Mouse (Mus musculus): Measurements from ENCODE around the gene Ranbp9. TPM values are rescaled to one million over a fixed set of nuclear protein-coding genes. Genes with fewer than 3 reads are reported as not detected.

Gene Ranbp9
- total RNA-seq, 2 experiments from 2014 or later: 40.5 to 45.0 TPM

DNA sequence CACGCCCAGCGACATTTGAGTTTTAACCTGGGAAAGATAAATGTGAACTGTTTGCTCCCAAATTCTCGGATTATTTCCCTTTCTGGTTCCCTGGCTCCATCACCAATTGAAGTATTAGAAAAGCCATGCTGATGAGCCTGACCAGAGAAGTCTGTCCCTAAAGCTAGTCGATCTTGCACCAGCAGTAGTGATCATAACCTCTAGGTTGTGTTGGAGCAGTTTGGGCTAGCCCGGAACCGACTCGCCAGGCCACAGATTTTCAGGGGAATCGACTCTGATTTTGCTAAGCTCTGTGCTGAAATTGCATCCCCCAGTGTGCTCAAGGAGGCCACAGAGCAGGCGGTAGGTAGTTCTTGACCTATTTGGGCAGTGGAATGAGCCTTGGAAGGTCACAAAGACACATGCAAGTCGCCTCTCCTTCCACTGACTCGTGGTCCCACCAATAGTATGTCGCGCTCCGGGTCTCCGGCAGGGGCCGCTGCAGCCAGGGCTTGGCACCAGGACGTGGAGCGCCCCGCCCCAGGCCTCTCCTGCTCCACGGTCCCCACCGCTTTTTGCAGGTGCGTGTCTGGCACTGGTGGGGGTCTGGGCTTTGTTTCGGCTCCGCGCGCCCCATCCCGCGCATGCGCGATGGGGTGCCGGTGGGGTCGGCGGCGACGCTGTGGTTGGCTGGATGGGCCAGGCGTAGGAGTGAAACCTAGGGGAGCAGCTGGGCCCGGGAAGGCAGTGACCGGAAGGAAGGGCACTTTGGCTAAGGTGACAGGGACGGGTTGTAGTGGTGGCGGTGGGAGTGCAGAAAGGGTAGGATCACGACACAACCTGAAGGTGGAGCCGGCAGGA, 115.9 kb downstream of the Ranbp9 start, which contains the start of gene Sirt5:
Sirt5 (plus strand) TSS at position 512 of the 840 bp plus-strand sequence.
- DNase-seq: peak; percentile 92 to 95

DNA sequence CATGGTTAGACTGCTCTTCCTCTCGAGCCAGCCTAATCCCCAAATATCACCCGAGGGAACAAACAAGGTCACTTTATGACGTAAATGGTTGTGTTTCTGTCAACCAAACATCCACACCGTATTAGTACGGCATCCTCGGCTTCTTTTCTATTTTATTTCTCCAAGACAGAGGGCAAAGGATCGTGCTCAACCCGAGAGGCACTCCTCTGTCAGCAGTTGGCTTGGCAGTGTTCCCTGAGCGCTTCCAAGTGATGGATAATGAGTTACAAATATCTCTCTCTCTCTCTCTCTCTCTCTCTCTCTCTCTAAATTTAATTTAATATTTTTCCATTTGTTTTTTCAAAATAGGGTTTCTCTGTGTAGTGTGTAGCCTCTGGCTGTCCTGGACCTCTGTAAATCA, 118.7 kb downstream of the Ranbp9 start:
- DNase-seq: no peak

DNA sequence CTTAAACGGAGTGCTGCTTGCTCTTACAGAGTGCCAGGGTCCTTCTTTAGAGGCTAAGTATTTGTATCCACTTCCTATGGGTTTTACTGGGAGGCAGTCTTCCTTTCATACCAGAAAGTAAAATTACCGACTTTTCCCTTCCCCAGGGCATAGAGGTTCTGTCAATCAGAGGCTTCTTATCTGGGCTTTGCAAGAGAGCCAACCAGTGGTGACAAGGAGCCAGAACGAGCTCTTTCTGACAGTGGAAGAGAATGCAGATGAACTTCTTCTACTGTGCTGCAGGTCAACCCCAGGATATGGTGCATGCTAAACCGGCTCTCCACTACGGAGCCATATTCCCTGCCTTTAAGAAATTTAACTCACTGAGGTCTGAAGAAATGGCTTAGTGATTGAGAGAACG, 120.5 kb downstream of the Ranbp9 start:
- peak in 1 of 2 experiments; percentile 26 for DNase-seq

DNA sequence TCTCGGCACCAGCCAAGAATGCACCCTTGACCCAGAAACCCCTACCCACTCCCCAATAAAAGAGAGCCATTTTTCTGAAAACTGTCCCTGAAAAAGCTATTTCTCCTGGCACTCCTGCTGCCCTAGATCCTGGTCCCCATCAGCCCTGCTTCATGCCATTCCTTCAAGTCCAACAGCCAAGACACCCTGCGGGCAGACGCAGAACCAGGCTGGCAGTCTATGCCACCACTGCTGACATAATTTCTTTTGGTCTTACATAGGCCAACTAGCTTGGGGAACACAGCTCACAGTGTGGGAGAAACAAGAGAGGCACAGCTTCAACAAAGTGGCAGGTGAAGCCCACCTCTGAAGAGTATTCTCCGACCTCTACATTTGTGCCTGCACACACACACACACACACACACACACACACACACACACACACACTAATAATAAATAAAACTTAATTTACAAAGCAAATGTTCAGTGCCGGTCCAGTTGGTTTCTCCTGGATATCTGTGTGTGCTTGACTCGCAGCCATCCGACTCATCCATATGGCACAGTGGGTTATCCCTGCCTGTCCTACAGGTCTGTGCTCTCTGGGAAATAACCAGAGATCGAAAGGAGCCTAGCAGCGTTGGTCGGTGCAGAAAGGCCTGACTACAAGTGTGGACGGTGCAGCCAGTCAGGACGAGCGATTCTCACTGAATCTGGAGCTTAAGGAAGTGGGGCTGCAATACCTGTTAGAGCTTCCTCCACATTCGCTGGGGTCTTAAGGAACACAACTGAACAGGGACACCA, 124.5 kb downstream of the Ranbp9 start:
- no peak for DNase-seq

DNA sequence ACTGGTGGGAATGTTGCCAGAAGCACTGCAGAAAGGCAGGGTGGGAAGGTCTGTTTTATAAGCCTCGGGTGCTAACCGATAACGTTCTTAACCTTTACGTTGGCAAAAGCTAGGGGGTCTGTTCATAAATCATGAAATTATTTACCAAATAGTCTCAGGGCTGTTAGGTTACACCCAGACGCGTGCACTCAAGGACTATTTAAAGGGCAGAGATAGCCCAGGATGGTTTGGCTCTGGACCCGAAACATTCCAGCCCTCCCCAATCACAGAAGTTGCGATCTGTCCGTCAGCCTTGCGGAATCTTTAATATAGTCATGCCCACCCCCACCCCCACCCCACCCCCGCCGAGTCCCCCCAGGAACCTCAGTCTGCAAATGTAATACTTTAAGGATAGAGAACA, 126.7 kb downstream of the Ranbp9 start:
- DNase-seq: no peak

DNA sequence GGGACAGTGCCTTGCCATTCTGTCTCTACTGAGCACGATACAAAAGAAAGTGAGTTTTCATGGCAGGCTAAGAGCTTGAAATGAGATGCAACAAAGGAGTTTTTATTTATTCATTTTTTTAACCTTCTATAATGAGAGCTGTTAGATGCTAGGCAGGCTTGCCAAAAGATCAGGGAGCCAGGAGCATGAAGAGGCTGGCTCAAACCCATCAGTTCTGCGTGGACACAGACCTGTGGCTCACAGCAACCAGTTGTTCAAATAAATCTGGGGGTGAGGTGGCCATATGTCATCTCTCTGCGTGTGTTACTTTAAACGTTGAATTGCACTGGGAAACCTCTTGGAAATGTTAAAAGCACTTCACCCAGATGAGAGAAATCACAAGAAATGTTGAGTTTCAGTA, 127.7 kb downstream of the Ranbp9 start:
- no peak for DNase-seq

Other genes with a start within 250 kb of the Ranbp9 start
- 10 to 100 TPM; 32.3 to 34.3 TPM for gene Gfod1, start 177.1 kb downstream of the Ranbp9 start, total RNA-seq (2021)
- gene Sirt5, start 115.8 kb downstream of the Ranbp9 start, total RNA-seq (2021): 10 to 100 TPM; 57.5 to 67.9 TPM
- gene Nol7, start 82.9 kb downstream of the Ranbp9 start, total RNA-seq (2021): 100 to 1,000 TPM; 108 to 114 TPM
- gene Mcur1, start 78.9 kb upstream of the Ranbp9 start, total RNA-seq (2021): 10 to 100 TPM; 49.3 to 52.2 TPM
- not detected for gene Rnf182, start 134.4 kb upstream of the Ranbp9 start, total RNA-seq (2021)

Measured in heart, adult 18-20 months (tissue).